Mouse (Mus musculus) cerebellum, adult 2 months (tissue): ENCODE measurements at regions not wholly inside any gene's neighbourhood (a gene's known extent, or its start where the extent isn't known, plus 50 kb on each side); places are given as distances from the start of the nearest gene placed in this dataset.
"Not testable (repeated sequence)": the region's sequence is repeated elsewhere in the genome, so short reads cannot be mapped to it uniquely, and the experiment has no call there.

Source experiments
- DNase-seq, 2 experiments: peaks; one replicate each; pipeline ENCODE4 v3.0.0; 2021
- H3K27ac ChIP-seq: fragments of 200-500 bp; 2 replicates; pipeline ENCODE4 v1.5.1; 2012; ENCODE audit warnings: low read length, control low read depth, inconsistent platforms; ENCODE audit not compliant: insufficient read depth
- H3K27me3 ChIP-seq: fragments of 200-500 bp; 2 replicates; pipeline ENCODE4 v1.6.1; 2012; ENCODE audit warnings: inconsistent platforms, mild to moderate bottlenecking, low read length, moderate library complexity; ENCODE audit not compliant: control insufficient read depth, insufficient read depth
- H3K4me1 ChIP-seq: fragments of 200-500 bp; 2 replicates; pipeline ENCODE4 v1.6.1; 2011; ENCODE audit warnings: low read length; ENCODE audit not compliant: control insufficient read depth, insufficient read depth
- H3K4me3 ChIP-seq: fragments of 200-500 bp; replicated peaks from 2 replicates; pipeline ENCODE3; 2011; ENCODE audit warnings: mild to moderate bottlenecking, low read depth, low read length, control low read depth; ENCODE audit not compliant: insufficient read depth
- CTCF ChIP-seq: fragments of 200-500 bp; IDR thresholded peaks from 2 replicates; pipeline ENCODE4 v1.5.1; 2011; ENCODE audit warnings: low read depth, mild to moderate bottlenecking, control low read depth, low read length, moderate library complexity, borderline replicate concordance; ENCODE audit not compliant: insufficient read depth
- POLR2A ChIP-seq: fragments of 200-500 bp; IDR thresholded peaks from 2 replicates; pipeline ENCODE4 v1.6.1; 2011; ENCODE audit warnings: low read length, control low read depth, borderline replicate concordance; ENCODE audit not compliant: insufficient read depth
- WGBS: fragments of 180-500 bp; shearing (Covaris S2); methylation state at CpG from one replicate; pipeline ENCODE4 v1.1.7; 2018; 5-methylcytosine and 5-hydroxymethylcytosine counted together

GRCm38 (mm10) chr11:7827402-7827801 is 613.7 kb upstream of the Igfbp3 start:
- Histone ChIP-seq H3K27ac (no peak overlapping the region), H3K27me3 (no peaks in the 10 kb centered on the region; the same call in 1 of the 2 replicates), H3K4me1 (no peaks in the 10 kb centered on the region), H3K4me3 (no peak overlapping the region)
- TF ChIP-seq POLR2A (no peak), CTCF (no peak)
- 98% methylated on average over 1 of the region's 1 CpGs for WGBS
- DNase-seq: no peak

DNA sequence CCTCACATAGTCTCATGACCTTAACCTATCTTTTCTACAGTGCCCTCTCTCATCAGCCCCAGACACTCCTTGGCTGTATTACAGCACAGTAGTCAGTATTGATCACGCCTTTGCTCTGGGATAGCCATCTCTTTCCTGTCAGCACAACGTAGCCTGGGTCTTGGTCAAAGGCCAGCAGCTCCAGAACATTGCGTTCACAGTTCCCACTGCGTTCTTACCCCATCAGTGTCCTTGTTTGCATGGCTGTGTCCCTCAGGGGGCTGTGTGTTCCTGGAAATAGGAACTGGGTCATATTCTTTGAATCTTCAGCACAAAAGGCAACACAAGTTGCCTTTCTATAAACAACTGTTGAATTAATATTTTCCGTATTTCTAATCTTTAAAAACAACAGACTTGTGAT is 602.0 kb upstream of the Igfbp3 start:
- peak in 1 of 2 experiments; percentile 1 for DNase-seq
- 52% methylated on average over 5 of the region's 5 CpGs for WGBS
- Histone ChIP-seq H3K27me3 (no peaks in the 10 kb centered on the region), H3K4me3 (no peak overlapping the region), H3K27ac (no peak overlapping the region), H3K4me1 (no peaks in the 10 kb centered on the region)
- TF ChIP-seq CTCF (no peak), POLR2A (no peak)

DNA sequence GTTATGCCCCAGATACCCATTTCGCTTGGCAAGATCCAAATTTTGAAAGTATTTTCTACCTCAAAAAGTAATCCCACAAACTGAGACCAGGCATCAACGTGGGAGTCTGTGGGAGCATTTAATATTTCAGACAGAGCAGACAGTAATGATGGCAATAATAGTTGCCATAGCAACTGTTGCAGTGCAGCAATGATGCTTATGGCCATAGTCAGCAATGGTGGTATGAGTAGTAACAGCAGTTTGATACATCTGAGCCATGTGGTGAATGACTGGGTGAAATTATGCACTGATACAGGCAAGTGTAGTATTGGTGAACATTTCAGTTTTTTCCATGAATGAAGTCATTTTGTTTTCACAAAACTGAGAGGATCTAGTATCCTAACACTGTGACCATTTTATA is 600.8 kb upstream of the Igfbp3 start:
- DNase-seq: no peak
- H3K27ac ChIP-seq: no peak overlapping the region
- no peaks in the 10 kb centered on the region for H3K4me1 ChIP-seq
- H3K4me3 ChIP-seq: no peak overlapping the region
- no peaks in the 10 kb centered on the region for H3K27me3 ChIP-seq
- TF ChIP-seq CTCF (no peak), POLR2A (no peak)
- WGBS: 77% methylated on average over 2 of the region's 2 CpGs

- WGBS: 59% methylated on average over 2 of the region's 2 CpGs
- H3K4me3 ChIP-seq: no peak overlapping the region
- H3K27ac ChIP-seq: no peak overlapping the region
- H3K4me1 ChIP-seq: no peaks in the 10 kb centered on the region
- no peaks in the 10 kb centered on the region for H3K27me3 ChIP-seq
- no peak for DNase-seq
- no peak for TF ChIP-seq CTCF
- no peak for TF ChIP-seq POLR2A
Measured at GRCm38 (mm10) chr11:7812436-7812835, 598.7 kb upstream of the Igfbp3 start.

DNA sequence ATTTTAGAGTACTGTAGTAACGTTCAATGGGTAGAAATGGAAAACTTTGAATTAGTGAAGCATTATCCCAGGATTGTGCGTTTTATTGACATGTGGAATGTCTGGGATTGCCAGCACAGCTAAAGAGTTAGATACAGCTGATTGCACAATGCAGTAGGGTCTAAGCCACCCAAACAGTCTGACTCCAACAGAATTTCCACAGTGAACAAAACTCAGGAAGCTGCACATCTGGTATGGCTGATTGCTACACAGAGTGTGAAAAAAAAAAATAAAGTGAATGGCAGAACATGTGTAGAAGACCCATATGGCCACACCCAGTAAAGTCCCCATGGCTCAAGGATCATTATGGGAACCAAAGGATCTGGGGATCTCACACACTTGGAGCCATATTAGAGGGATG is 596.0 kb upstream of the Igfbp3 start:
- Histone ChIP-seq H3K4me1 (no peaks in the 10 kb centered on the region), H3K27me3 (no peaks in the 10 kb centered on the region), H3K4me3 (no peak overlapping the region), H3K27ac (no peak overlapping the region)
- 49% methylated on average over 2 of the region's 2 CpGs for WGBS
- TF ChIP-seq CTCF: no peak
- no peak for TF ChIP-seq POLR2A
- no peak for DNase-seq

DNA sequence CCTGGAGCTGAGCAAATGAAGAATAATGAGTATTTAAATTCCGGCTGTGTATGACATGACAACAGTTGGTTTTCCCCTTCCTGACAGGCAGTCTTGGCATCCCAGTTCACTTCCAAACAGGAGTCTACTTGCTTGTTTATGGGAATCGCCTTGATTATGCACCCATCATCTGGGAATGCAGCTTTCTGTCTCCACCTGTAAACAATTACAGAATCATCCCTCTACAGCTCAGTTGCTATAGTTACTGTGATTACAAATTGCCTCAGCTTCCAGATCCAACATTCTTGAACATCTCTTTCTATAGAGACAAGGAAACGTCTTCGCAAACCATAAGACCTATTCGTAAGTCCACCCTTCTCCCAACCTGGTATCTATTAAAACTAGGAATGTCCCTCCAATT is 582.6 kb upstream of the Igfbp3 start:
- H3K27me3 ChIP-seq: no peaks in the 10 kb centered on the region
- DNase-seq: no peak
- no peak for TF ChIP-seq CTCF
- no peak for TF ChIP-seq POLR2A
- H3K27ac ChIP-seq: no peak overlapping the region
- H3K4me1 ChIP-seq: no peaks in the 10 kb centered on the region
- no peak overlapping the region for H3K4me3 ChIP-seq
- WGBS: 88% methylated on average over 5 of the region's 5 CpGs

GRCm38 (mm10) chr11:7794206-7794605 is 580.5 kb upstream of the Igfbp3 start:
- DNase-seq: no peak
- Histone ChIP-seq H3K27ac (no peak overlapping the region), H3K27me3 (no peaks in the 10 kb centered on the region), H3K4me1 (no peaks in the 10 kb centered on the region), H3K4me3 (no peak overlapping the region)
- TF ChIP-seq POLR2A: no peak
- no peak for TF ChIP-seq CTCF
- WGBS: 84% methylated on average over 1 of the region's 1 CpGs

- no peak overlapping the region for H3K4me3 ChIP-seq
- no peak for TF ChIP-seq POLR2A
- TF ChIP-seq CTCF: no peak
- no peaks in the 10 kb centered on the region for H3K27me3 ChIP-seq
- no peak overlapping the region for H3K27ac ChIP-seq
- DNase-seq: no peak
- no peaks in the 10 kb centered on the region for H3K4me1 ChIP-seq
- 89% methylated on average over 8 of the region's 8 CpGs for WGBS
Measured at GRCm38 (mm10) chr11:7780476-7781112, 566.9 kb upstream of the Igfbp3 start.

DNA sequence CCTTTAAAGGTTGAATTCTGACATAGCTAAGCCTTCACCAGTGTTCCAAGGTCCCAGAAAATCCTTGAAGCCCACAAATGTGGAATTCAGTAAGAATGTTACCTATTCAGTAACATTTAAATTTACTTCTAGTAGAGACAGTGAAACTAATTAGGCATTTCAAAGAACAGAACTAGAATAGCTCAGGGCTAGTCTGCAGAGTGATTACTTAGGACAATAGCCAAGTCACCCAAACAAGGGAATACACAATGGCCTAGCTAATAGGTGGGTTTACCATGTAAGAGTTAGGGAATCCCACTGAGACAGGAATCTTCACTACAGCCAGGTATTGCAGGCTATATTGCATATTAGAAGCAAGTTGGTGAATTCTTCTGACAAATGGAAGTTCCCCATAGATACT is 561.6 kb upstream of the Igfbp3 start:
- not testable (repeated sequence) for H3K27me3 ChIP-seq, DNase-seq, H3K4me3 ChIP-seq, H3K4me1 ChIP-seq, H3K27ac ChIP-seq
